Mouse (Mus musculus) stomach, embryonic 15.5 days (tissue): ENCODE data around the gene Cfap20. TPM values are rescaled to one million over a fixed set of nuclear protein-coding genes. Genes with fewer than 3 reads are reported as not detected.

Source experiments
- polyA plus RNA-seq: library from polyadenylated mRNA; unstranded; fragments of >200 nt; fragmentation: Nextera tagmentation; extraction: Ambion mirVana; gene quantifications from 2 replicates; pipeline ENCODE4 v1.2.1, GENCODE M21; 2015

Gene Cfap20
- polyA plus RNA-seq, 1 experiment from 2014 or later, result 134 TPM

Other genes with a start within 250 kb of the Cfap20 start
- 21.2 and 23.1 TPM in 2 replicates for gene Kifc3, start 232.1 kb downstream of the Cfap20 start, polyA plus RNA-seq
- gene Cngb1, start 128.3 kb downstream of the Cfap20 start, polyA plus RNA-seq, result 0.59 and 1.1 TPM in 2 replicates
- 0.23 and 0.48 TPM in 2 replicates for gene Tepp, start 124.3 kb downstream of the Cfap20 start, polyA plus RNA-seq
- 6.2 and 7.2 TPM in 2 replicates for gene Zfp319, start 102.9 kb downstream of the Cfap20 start, polyA plus RNA-seq
- gene Usb1, start 102.6 kb downstream of the Cfap20 start, polyA plus RNA-seq, result 36.1 and 38.5 TPM in 2 replicates
- gene Mmp15, start 82.6 kb downstream of the Cfap20 start, polyA plus RNA-seq, result 17.0 and 20.0 TPM in 2 replicates
- 8.8 and 11.1 TPM in 2 replicates for gene Csnk2a2, start 55.2 kb upstream of the Cfap20 start, polyA plus RNA-seq
- gene Ccdc113, start 99.2 kb upstream of the Cfap20 start, polyA plus RNA-seq, result 0.13 and 0.21 TPM in 2 replicates
- gene Prss54, start 141.5 kb upstream of the Cfap20 start, polyA plus RNA-seq, result not detected in 2 replicates
- 16.4 and 17.7 TPM in 2 replicates for gene Gins3, start 198.6 kb upstream of the Cfap20 start, polyA plus RNA-seq
- 16.7 and 17.5 TPM in 2 replicates for gene Ndrg4, start 242.1 kb upstream of the Cfap20 start, polyA plus RNA-seq